Mouse (Mus musculus): ENCODE results near the gene Spib.

GRCm38 (mm10) chr7:44542555-44542954, 10.7 kb upstream of the Spib start:
- TF ChIP-seq CTCF (IDR thresholded peaks at IDR 0.05; ENCODE audit: control insufficient read depth, insufficient read depth, low read length) = no peak
- TF ChIP-seq POLR2A (IDR thresholded peaks at IDR 0.05; ENCODE audit: borderline replicate concordance, control insufficient read depth, low read depth, low read length) = no peak
